Mouse (Mus musculus): Measurements from ENCODE around the gene Helt. TPM values are rescaled to one million over a fixed set of nuclear protein-coding genes. Genes with fewer than 3 reads are reported as not detected.

Helt gene
- polyA plus RNA-seq, 1 experiment from 2014 or later: 0.55 TPM

GRCm38 (mm10) chr8:46323672-46324191 lies 29.3 kb upstream of the Helt start:
- Histone ChIP-seq H3K36me3 (no peaks in the 10 kb centered on the region), H3K9ac (no peak overlapping the region), H3K4me3 (no peak overlapping the region), H3K27ac (no peak overlapping the region), H3K9me3 (no peaks in the 10 kb centered on the region), H3K4me2 (replicated peaks) (no peak overlapping the region), H3K4me1 (no peaks in the 10 kb centered on the region), H3K27me3 (no peaks in the 10 kb centered on the region)
- 77% methylated on average over 5 of the region's 5 CpGs for WGBS
- no peak; the same call in 1 of the 2 replicates for ATAC-seq (ENCODE audit: insufficient number of reproducible peaks, insufficient read depth, low FRiP score, low TSS enrichment)

GRCm38 (mm10) chr8:46322833-46323232 lies 28.4 kb upstream of the Helt start:
- Histone ChIP-seq H3K27me3 (no peaks in the 10 kb centered on the region), H3K9ac (no peak overlapping the region), H3K27ac (no peak overlapping the region), H3K36me3 (no peaks in the 10 kb centered on the region), H3K9me3 (no peaks in the 10 kb centered on the region), H3K4me3 (no peak overlapping the region), H3K4me1 (no peaks in the 10 kb centered on the region), H3K4me2 (replicated peaks) (no peak overlapping the region)
- WGBS: 68% methylated on average over 2 of the region's 2 CpGs
- ATAC-seq (ENCODE audit: insufficient number of reproducible peaks, insufficient read depth, low FRiP score, low TSS enrichment): no peak

DNA sequence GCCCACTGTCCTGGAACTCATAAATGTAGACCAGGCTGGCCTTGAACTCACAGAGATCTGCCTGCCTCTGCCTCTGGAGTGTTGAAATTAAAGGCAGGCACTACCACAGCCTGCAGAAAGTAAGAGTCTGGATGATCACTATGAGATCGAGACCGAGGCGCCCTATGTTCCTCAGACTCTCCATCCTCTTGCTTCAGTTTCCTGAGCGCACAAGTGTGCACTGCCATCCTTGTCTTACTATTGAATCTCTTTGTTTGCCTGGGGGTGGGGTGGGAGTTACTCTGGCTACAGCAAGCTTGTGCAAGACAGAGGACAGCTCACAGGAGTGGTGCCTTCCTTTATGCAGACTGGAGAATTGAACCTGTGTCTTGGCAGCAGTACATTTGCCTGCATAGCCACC lies 27.9 kb upstream of the Helt start:
- no peak overlapping the region for H3K9ac ChIP-seq
- WGBS: 97% methylated on average over 4 of the region's 4 CpGs
- no peaks in the 10 kb centered on the region for H3K27me3 ChIP-seq
- H3K4me1 ChIP-seq: no peaks in the 10 kb centered on the region
- H3K36me3 ChIP-seq: no peaks in the 10 kb centered on the region
- no peak overlapping the region for H3K4me2 ChIP-seq (replicated peaks)
- H3K27ac ChIP-seq: no peak overlapping the region
- no peaks in the 10 kb centered on the region for H3K9me3 ChIP-seq
- H3K4me3 ChIP-seq: no peak overlapping the region
- ATAC-seq (ENCODE audit: insufficient number of reproducible peaks, insufficient read depth, low FRiP score, low TSS enrichment): no peak

DNA sequence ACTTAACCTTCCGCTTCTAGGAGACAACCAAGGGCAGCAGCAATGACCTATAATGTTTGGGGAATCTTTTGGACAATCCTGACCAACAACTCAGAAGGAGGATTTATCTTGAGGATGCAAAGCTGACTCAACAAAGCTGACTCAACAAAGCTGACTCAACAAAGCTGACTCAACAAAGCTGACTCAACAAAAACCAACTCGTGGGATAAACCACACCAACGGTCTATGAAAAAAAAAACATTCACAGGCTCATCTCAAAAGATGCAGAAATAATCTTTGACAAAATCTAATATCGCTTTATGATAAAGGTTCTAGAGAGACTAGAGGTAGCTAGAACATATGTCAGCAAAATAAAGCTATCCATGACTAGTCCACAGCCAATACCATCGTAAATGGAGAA lies 24.3 kb upstream of the Helt start:
- no peak for ATAC-seq (ENCODE audit: insufficient number of reproducible peaks, insufficient read depth, low FRiP score, low TSS enrichment)

DNA sequence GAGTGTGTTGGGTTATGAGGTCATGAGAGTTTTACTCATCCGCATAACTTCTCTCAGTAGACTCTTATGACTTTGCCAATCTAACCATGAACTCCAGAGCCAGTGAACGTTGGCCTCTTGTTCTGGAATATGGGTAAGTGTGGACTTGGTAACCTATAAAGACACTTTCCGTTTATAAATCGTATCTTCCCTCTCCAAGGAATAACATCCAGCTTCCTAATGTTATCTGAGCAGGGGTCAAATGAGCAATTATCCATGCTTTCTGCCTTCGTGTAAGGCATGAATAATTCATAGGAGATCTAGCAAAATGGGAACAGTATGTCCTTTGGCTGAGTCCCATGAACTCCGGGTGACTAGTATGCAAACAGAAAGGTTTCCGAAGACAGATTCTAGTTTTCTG lies 22.7 kb upstream of the Helt start:
- no peak overlapping the region for H3K4me3 ChIP-seq
- H3K9me3 ChIP-seq: no peaks in the 10 kb centered on the region
- H3K9ac ChIP-seq: no peak overlapping the region
- no peaks in the 10 kb centered on the region for H3K27me3 ChIP-seq
- 69% methylated on average over 7 of the region's 7 CpGs for WGBS
- H3K36me3 ChIP-seq: no peaks in the 10 kb centered on the region
- no peak for ATAC-seq (ENCODE audit: insufficient number of reproducible peaks, insufficient read depth, low FRiP score, low TSS enrichment)
- H3K27ac ChIP-seq: no peak overlapping the region
- H3K4me1 ChIP-seq: no peaks in the 10 kb centered on the region
- H3K4me2 ChIP-seq (replicated peaks): no peak overlapping the region

More for the DNA sequence above, 24.3 kb upstream of the Helt start:
- no peaks in the 10 kb centered on the region for H3K9me3 ChIP-seq
- H3K9ac ChIP-seq: no peak overlapping the region
- no peak overlapping the region for H3K4me3 ChIP-seq
- 92% methylated on average over 5 of the region's 5 CpGs for WGBS
- H3K36me3 ChIP-seq: no peaks in the 10 kb centered on the region
- H3K4me1 ChIP-seq: no peaks in the 10 kb centered on the region
- H3K4me2 ChIP-seq (replicated peaks): no peak overlapping the region
- H3K27ac ChIP-seq: no peak overlapping the region
- no peaks in the 10 kb centered on the region for H3K27me3 ChIP-seq

- Histone ChIP-seq H3K4me3 (no peak overlapping the region), H3K4me2 (replicated peaks) (no peak overlapping the region), H3K27ac (no peak overlapping the region), H3K9ac (no peak overlapping the region), H3K9me3 (no peaks in the 10 kb centered on the region), H3K36me3 (no peaks in the 10 kb centered on the region), H3K27me3 (0 out of 2 replicates have a peak, but pooled peaks cover 5% of the 10 kb centered on the region), H3K4me1 (no peaks in the 10 kb centered on the region)
- ATAC-seq (ENCODE audit: insufficient number of reproducible peaks, insufficient read depth, low FRiP score, low TSS enrichment): no peak
- WGBS: 87% methylated on average over 3 of the region's 3 CpGs
These were observed 19.3 kb upstream of the Helt start for GRCm38 (mm10) chr8:46313798-46314197.

DNA sequence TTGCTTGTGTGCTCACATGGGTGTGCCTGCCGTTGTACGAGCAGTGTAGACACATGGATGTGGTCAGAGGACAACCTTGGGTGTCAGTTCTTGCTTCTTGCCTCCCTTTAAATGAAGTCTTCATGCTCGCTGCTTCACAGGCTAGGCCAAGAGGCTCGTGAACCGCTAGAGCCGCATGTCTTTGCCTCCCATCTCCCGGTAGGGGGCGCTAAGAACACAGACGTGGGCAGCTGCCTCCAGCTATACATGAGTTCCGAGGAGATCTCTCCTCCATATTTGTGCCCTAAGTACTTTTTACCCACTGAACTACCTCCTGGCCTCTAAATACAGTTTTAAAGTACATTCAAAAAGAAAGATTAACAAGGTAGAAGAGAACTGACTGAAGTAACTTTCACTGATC lies 16.7 kb upstream of the Helt start:
- 0 out of 2 replicates have a peak, but pooled peaks have one; percentile 35 for ATAC-seq (ENCODE audit: insufficient number of reproducible peaks, insufficient read depth, low FRiP score, low TSS enrichment)

DNA sequence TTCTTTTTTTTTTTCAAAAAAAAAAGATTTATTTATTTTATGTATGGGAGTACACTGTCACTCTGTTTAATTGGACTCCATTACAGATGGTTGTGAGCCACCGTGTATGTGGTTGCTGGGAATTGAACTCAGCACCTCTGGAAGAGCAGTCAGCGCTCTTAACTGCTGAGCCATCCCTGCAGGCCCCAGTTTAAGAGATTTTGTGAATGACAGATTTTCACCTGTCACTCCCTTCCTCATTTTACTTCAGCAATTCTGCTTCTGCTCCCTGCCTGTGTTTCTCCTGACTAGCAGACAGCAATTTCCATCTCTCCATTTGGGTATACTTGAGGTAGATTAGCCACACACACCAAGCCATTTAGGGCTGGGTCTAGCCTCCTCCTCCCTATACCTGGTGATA lies 13.7 kb upstream of the Helt start:
- WGBS: 67% methylated on average over 2 of the region's 2 CpGs
- no peak for ATAC-seq (ENCODE audit: insufficient number of reproducible peaks, insufficient read depth, low FRiP score, low TSS enrichment)
- no peak overlapping the region for H3K9ac ChIP-seq

More for the DNA sequence above, 16.7 kb upstream of the Helt start:
- no peak overlapping the region for H3K9ac ChIP-seq
- no peak overlapping the region for H3K4me2 ChIP-seq (replicated peaks)
- H3K9me3 ChIP-seq: no peaks in the 10 kb centered on the region
- no peaks in the 10 kb centered on the region for H3K36me3 ChIP-seq
- no peaks in the 10 kb centered on the region for H3K4me1 ChIP-seq
- 9% methylated on average over 10 of the region's 10 CpGs for WGBS
- H3K4me3 ChIP-seq: no peak overlapping the region
- H3K27ac ChIP-seq: no peak overlapping the region
- 0 out of 2 replicates have a peak, but pooled peaks cover 5% of the 10 kb centered on the region for H3K27me3 ChIP-seq

DNA sequence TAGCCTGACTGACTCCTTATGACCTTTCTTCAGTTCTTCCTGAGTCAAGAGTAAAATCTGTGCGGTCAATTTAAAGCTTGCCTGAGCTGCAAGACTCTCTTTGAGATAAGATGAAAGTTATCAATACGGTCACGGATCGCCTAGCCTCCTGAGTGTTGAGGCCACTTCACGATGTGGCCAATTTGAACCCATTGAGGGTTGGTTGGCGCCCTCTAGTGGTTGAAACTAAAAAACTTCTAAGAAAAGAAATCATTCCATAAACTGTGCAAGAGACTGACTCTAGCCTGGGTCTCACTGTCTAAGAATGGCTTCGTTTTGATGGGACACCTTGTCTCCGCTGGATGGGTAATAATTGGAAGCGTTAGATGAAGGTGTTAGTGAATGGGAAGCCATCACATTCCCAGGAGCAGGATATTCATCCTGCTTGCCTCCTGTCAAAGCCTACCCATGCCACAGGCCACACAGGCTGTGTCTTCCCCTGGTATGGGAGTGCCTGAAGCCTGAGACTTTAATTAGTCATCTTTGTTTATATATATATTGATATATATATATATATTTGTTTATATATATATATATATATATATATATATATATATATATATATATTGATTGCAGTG lies 11.4 kb upstream of the Helt start:
- no peaks in the 10 kb centered on the region for H3K4me1 ChIP-seq
- no peak for ATAC-seq (ENCODE audit: insufficient number of reproducible peaks, insufficient read depth, low FRiP score, low TSS enrichment)
- peaks cover 5% of the 10 kb centered on the region; the same call in 1 of the 2 replicates for H3K27me3 ChIP-seq
- H3K27ac ChIP-seq: no peak overlapping the region
- no peaks in the 10 kb centered on the region for H3K9me3 ChIP-seq
- no peak overlapping the region for H3K4me2 ChIP-seq (replicated peaks)
- no peak overlapping the region for H3K4me3 ChIP-seq
- WGBS: 7% methylated on average over 9 of the region's 9 CpGs
- H3K36me3 ChIP-seq: no peaks in the 10 kb centered on the region
- H3K9ac ChIP-seq: no peak overlapping the region

More for the DNA sequence above, 13.7 kb upstream of the Helt start:
- Histone ChIP-seq H3K4me2 (replicated peaks) (no peak overlapping the region), H3K27me3 (0 out of 2 replicates have a peak, but pooled peaks cover 5% of the 10 kb centered on the region), H3K27ac (no peak overlapping the region), H3K9me3 (no peaks in the 10 kb centered on the region), H3K36me3 (no peaks in the 10 kb centered on the region), H3K4me3 (no peak overlapping the region), H3K4me1 (no peaks in the 10 kb centered on the region)

- no peak for ATAC-seq (ENCODE audit: insufficient number of reproducible peaks, insufficient read depth, low FRiP score, low TSS enrichment)
These were observed 7.7 kb upstream of the Helt start for GRCm38 (mm10) chr8:46302121-46302520.

DNA sequence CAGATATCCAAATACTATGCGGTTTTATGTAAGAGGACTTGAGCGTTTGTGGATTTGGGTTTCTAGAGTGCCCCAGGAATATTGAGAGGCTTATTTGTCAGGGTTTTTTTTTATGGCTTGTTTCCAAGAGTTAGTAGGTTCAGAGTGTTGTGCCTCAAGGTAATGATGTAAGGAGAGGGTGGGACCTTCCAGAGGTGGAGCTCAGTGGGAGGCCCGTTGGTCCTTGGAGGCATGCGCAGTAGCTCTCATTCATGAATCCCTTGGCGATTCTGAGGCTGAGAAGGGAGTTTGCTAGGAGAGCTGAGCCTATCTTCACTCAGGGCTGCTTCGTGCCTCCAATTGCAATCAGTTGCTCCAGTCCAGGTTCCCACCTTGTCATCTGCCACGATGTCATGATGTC lies 4.4 kb upstream of the Helt start:
- H3K4me2 ChIP-seq (replicated peaks): no peak overlapping the region
- no peaks in the 10 kb centered on the region for H3K36me3 ChIP-seq
- 29% methylated on average over 7 of the region's 7 CpGs for WGBS
- no peak overlapping the region for H3K27ac ChIP-seq
- no peak for ATAC-seq (ENCODE audit: insufficient number of reproducible peaks, insufficient read depth, low FRiP score, low TSS enrichment)
- H3K9ac ChIP-seq: no peak overlapping the region
- H3K27me3 ChIP-seq: peaks cover 52% of the 10 kb centered on the region
- H3K9me3 ChIP-seq: no peaks in the 10 kb centered on the region
- no peak overlapping the region for H3K4me3 ChIP-seq
- peaks cover 8% of the 10 kb centered on the region; the same call in 1 of the 2 replicates for H3K4me1 ChIP-seq

More at GRCm38 (mm10) chr8:46302121-46302520, 7.7 kb upstream of the Helt start:
- WGBS: 91% methylated on average over 9 of the region's 9 CpGs
- H3K4me1 ChIP-seq: no peaks in the 10 kb centered on the region
- no peaks in the 10 kb centered on the region for H3K36me3 ChIP-seq
- H3K9ac ChIP-seq: no peak overlapping the region
- no peak overlapping the region for H3K4me2 ChIP-seq (replicated peaks)
- H3K9me3 ChIP-seq: no peaks in the 10 kb centered on the region
- H3K27ac ChIP-seq: no peak overlapping the region
- peaks cover 20% of the 10 kb centered on the region for H3K27me3 ChIP-seq
- H3K4me3 ChIP-seq: no peak overlapping the region

- Histone ChIP-seq H3K9me3 (no peaks in the 10 kb centered on the region), H3K9ac (no peak overlapping the region), H3K36me3 (no peaks in the 10 kb centered on the region), H3K4me1 (peaks cover 15% of the 10 kb centered on the region), H3K27ac (no peak overlapping the region), H3K4me3 (no peak overlapping the region), H3K4me2 (replicated peaks) (no peak overlapping the region), H3K27me3 (peaks cover 75% of the 10 kb centered on the region)
- 2% methylated on average over 11 of the region's 11 CpGs for WGBS
- ATAC-seq (ENCODE audit: insufficient number of reproducible peaks, insufficient read depth, low FRiP score, low TSS enrichment): no peak
These were observed 2.1 kb upstream of the Helt start for GRCm38 (mm10) chr8:46296551-46296950.

All from embryonic facial prominence, embryonic 12.5 days (tissue).